Mouse (Mus musculus) E14TG2a.4 (cell line): Measurements from ENCODE around the gene Strip1.

Experiments used
- H3K27me3 ChIP-seq: 2 replicates; pipeline ENCODE4 v1.6.1; 2014; ENCODE audit warnings: low read length, control low read depth; ENCODE audit not compliant: insufficient read depth
- H3K36me3 ChIP-seq: 2 replicates; pipeline ENCODE4 v1.6.1; 2014; ENCODE audit warnings: low read length, control low read depth; ENCODE audit not compliant: insufficient read depth
- H3K4me1 ChIP-seq: replicated peaks from 2 replicates; pipeline ENCODE4 v1.6.1; 2014; ENCODE audit warnings: low read depth, low read length, control low read depth
- H3K4me3 ChIP-seq: replicated peaks from 2 replicates; pipeline ENCODE4 v1.5.1; 2014; ENCODE audit warnings: mild to moderate bottlenecking, low read length
- H3K9me3 ChIP-seq: 2 replicates; pipeline ENCODE4 v1.6.1; 2014; ENCODE audit warnings: low read length, control low read depth
- CTCF ChIP-seq: conservative IDR thresholded peaks from 2 replicates; pipeline ENCODE4 v1.5.1; 2014; ENCODE audit warnings: low read length
- NANOG ChIP-seq: IDR thresholded peaks from 2 replicates; pipeline ENCODE4 v1.6.1; 2014; ENCODE audit warnings: borderline replicate concordance, low read length, mixed read lengths
- POU5F1 ChIP-seq: IDR thresholded peaks from 2 replicates; pipeline ENCODE4 v1.6.1; 2014; ENCODE audit warnings: low read length, borderline replicate concordance

The Strip1 gene

DNA sequence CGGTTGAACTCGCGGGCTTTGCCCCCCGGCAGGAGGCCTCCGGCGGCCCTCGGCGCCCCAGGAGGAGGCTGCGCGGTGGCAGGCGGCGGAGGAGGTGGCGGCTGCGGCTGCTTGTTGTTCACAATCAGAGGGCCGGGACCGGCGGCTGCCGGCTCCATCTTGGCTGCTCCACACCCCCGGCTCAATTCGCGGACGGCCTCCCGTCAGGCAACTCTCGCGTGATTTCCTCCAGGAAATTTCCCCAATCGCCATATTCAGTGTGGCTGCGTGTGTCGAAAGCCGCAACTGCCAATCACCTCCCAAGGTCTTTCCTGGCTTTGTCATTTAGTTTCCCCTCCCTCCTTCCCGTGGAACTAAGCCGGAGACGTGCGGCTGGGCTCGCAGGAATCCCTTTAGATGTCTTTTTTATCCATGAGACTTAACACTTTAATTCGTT, at the start of gene Strip1:
TSS of gene Strip1 (minus strand) at position 172 of the 436 bp plus-strand sequence.
- Histone ChIP-seq H3K27me3 (no peaks in the 10 kb centered on the region), H3K4me1 (peaks cover 18% of the 10 kb centered on the region), H3K36me3 (peaks cover 32% of the 10 kb centered on the region), H3K4me3 (peak within 1 kb of the TSS; percentile 100), H3K9me3 (no peaks in the 10 kb centered on the region)
- TF ChIP-seq NANOG (no peak), POU5F1 (no peak), CTCF (no peak)

DNA sequence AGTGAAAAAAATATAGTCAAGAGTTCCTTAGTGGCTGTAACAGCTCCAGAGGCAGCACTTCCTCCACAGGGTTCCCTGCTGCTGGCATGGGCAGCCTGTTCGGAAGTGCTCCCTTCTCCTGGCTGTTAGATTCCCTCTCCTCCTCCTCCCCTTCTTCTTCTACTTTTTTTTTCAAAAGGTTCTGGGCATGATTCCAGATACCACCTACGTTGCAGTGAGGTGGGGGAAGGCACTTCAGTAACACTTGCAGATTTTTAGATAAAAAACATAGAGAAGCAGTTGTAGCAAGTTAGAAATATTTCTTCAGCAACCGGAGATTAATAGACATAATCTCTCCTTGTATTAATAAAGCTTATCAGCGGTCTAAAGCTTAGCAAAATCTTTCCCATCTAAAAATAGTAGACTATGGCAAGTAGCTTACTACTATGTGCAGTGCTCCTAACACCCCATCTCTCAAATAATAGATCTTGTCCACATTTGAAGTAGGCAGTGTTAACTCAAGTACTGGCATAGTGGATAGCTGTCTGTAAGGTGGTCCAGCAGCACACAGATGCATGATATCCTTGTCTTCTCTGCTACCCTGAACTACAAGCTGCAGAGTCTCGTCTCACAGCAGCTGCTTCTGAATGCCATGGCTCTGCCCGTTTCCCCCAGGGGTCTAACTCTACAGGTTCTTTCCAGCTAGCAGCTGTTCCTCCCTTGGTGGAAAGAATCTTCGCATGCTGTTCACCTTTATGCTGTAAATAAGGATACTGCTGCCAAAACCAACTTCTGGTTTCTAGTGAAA, 49.5 kb upstream of the Strip1 start:
- TF ChIP-seq NANOG (no peak), CTCF (no peak)
- Histone ChIP-seq H3K27me3 (no peaks in the 10 kb centered on the region), H3K4me3 (no peak overlapping the region), H3K9me3 (no peaks in the 10 kb centered on the region), H3K4me1 (peaks cover 19% of the 10 kb centered on the region), H3K36me3 (peaks cover 17% of the 10 kb centered on the region)

DNA sequence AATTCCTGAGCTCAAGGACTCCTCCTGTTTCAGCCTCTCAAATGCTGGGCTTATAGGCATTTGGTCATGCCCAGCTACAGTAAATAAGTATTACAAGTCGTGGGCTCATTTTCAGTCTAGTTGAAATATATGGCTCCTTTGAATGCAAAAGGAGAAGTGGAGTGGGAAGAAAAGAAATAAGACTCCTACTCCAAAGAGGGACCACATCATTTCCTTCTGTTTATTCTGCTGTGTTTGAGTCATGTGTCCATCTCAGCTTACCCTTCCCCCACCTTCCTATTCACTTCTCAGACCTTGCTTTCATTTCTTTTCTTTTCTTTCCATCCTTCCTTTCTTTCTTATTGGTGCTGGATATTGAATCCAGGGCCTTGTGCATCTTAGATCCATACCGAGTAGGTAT, 40.0 kb upstream of the Strip1 start:
- peaks cover 89% of the 10 kb centered on the region for H3K36me3 ChIP-seq
- no peak overlapping the region for H3K4me3 ChIP-seq
- H3K4me1 ChIP-seq, result no peaks in the 10 kb centered on the region
- TF ChIP-seq NANOG (no peak), POU5F1 (no peak), CTCF (no peak)
- no peaks in the 10 kb centered on the region for H3K9me3 ChIP-seq
- H3K27me3 ChIP-seq, result no peaks in the 10 kb centered on the region

DNA sequence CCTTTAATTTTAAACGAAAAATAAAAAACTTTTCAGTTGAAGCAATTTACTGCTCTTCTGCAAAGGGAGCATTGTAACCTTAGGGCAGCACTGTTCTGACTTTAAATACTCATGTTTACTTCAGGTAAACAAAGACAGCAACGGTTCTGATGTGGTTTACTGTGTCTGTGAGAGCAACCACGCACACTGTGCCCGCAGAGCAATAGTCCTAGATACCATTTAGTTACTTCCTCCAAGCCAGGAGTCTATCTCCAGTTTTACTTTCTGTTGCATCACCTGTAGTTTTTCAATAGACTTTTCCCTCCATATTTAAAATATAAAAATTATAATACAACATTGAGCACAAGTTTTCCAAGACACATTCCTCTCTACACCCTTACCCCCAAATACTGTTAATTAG, 39.0 kb upstream of the Strip1 start:
- peaks cover 90% of the 10 kb centered on the region for H3K36me3 ChIP-seq
- no peaks in the 10 kb centered on the region for H3K4me1 ChIP-seq
- H3K9me3 ChIP-seq, result no peaks in the 10 kb centered on the region
- H3K27me3 ChIP-seq, result no peaks in the 10 kb centered on the region
- TF ChIP-seq POU5F1 (no peak), NANOG (no peak), CTCF (no peak)
- no peak overlapping the region for H3K4me3 ChIP-seq

DNA sequence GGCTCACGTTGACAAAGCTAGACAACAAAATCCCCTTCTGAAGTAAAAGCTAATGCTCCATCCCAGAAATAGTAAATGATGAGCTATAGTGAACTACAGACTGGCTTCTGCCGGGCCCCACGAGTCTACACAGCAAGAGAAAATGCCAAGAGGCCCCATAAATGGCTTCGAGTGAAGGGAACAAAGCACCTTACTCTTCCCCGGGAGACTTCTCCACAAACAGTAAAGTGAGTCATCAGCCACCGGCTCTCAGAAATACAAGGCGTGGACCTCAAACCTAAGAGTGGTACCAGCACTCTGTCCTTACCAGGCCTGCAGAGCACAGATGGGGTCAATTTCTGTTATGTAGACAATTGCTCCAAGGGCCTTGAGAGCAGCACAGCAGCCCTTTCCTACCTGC, 37.3 kb upstream of the Strip1 start:
- no peaks in the 10 kb centered on the region for H3K4me1 ChIP-seq
- no peaks in the 10 kb centered on the region for H3K27me3 ChIP-seq
- TF ChIP-seq NANOG, result no peak
- TF ChIP-seq CTCF, result no peak
- TF ChIP-seq POU5F1, result no peak
- no peaks in the 10 kb centered on the region for H3K9me3 ChIP-seq
- peaks cover 88% of the 10 kb centered on the region for H3K36me3 ChIP-seq
- H3K4me3 ChIP-seq, result no peak overlapping the region

DNA sequence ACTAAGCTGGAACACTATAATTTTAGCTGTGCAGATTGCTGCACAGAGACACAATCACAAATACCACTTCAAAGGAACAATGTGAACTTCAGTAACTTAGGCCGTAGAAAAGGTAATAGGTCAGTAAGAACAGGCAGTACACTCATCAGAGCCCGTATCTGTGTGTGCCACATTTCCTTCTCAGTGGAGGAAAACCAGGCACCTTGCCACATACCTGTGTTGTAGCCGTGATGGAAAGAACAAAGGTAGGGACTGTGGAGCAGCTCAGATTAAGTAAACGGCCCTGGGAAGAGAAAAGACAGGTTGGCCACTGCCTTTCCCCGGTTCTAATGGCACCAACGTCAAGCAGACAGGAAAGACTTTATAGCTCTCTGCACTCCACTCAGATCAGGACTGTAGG, 35.9 kb upstream of the Strip1 start:
- H3K9me3 ChIP-seq, result no peaks in the 10 kb centered on the region
- H3K36me3 ChIP-seq, result peaks cover 91% of the 10 kb centered on the region
- H3K27me3 ChIP-seq, result no peaks in the 10 kb centered on the region
- no peaks in the 10 kb centered on the region for H3K4me1 ChIP-seq
- TF ChIP-seq POU5F1, result no peak
- no peak for TF ChIP-seq NANOG
- no peak overlapping the region for H3K4me3 ChIP-seq

DNA sequence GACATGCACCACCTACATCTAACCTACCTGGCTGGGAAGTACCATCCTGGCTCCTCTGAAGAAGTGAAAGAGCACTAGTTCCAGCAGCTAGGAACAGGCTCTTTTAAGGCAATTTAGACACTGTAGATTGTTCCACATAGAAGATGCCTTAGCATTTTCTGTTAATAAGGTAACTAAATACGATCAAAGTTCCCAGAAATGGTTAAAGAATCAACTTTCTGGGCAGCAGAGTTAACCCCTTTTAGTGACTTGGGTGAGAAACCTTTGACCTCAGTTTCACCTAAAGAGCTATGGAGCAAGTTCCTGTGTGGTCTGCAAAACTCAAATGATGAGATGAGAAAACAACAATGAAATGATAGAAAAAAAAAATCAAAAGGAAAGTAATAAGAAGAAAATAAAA, 33.1 kb upstream of the Strip1 start:
- Histone ChIP-seq H3K4me1 (no peaks in the 10 kb centered on the region), H3K9me3 (no peaks in the 10 kb centered on the region), H3K4me3 (no peak overlapping the region), H3K36me3 (peaks cover 89% of the 10 kb centered on the region), H3K27me3 (no peaks in the 10 kb centered on the region)
- TF ChIP-seq NANOG (no peak), POU5F1 (no peak), CTCF (no peak)

DNA sequence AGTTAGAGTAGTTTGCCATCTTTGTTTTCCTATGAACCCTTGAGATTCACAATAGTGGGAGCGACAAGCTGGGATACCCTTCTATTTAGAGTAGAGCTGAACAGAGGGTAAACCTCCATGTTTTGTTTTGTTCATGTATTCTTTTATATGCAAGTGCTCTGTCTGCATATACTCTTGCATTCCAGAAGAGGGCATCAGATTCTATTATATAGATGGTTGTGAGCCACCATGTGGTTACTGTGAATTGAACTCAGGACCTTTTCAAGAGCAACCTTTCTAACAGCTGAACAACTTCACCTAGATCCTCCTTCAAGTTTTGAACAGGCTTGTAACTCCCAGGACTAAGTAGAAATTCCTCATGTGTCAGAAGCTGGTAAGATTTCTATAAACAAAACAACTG, 27.5 kb upstream of the Strip1 start:
- TF ChIP-seq POU5F1, result no peak
- no peak for TF ChIP-seq CTCF
- no peak for TF ChIP-seq NANOG
- Histone ChIP-seq H3K9me3 (no peaks in the 10 kb centered on the region), H3K4me1 (no peaks in the 10 kb centered on the region), H3K27me3 (no peaks in the 10 kb centered on the region), H3K4me3 (no peak overlapping the region), H3K36me3 (peaks cover 40% of the 10 kb centered on the region)

DNA sequence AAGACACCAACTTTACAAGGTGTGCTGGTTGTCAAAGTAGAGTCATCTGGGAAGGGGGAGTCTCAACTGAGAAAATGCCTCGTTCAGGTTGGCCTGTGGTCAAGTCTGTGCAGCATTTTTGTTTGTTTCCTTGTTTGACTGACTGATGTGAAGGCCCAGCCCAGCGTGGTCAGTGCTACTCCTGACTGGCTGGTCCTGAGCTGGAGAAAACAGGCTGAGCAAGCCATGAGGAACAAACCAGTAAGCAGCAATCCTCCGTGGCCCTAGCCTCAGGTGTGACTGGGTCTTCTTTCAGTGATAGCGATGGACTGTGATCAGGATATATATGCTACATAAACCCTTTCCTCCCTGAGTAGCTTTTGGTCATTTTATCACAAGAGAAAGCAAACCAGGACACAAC, 25.4 kb upstream of the Strip1 start:
- peaks cover 24% of the 10 kb centered on the region for H3K36me3 ChIP-seq
- H3K9me3 ChIP-seq, result no peaks in the 10 kb centered on the region; the same call in 1 of the 2 replicates
- no peaks in the 10 kb centered on the region for H3K27me3 ChIP-seq
- no peak overlapping the region for H3K4me3 ChIP-seq
- H3K4me1 ChIP-seq, result no peaks in the 10 kb centered on the region
- TF ChIP-seq CTCF (no peak), POU5F1 (no peak), NANOG (no peak)
